Mouse (Mus musculus): ENCODE measurements around the gene Sh3bp4. TPM values are rescaled to one million over a fixed set of nuclear protein-coding genes. Genes with fewer than 3 reads are reported as not detected.

Gene Sh3bp4
- polyA plus RNA-seq, 1 experiment from 2014 or later: 21.8 TPM

DNA sequence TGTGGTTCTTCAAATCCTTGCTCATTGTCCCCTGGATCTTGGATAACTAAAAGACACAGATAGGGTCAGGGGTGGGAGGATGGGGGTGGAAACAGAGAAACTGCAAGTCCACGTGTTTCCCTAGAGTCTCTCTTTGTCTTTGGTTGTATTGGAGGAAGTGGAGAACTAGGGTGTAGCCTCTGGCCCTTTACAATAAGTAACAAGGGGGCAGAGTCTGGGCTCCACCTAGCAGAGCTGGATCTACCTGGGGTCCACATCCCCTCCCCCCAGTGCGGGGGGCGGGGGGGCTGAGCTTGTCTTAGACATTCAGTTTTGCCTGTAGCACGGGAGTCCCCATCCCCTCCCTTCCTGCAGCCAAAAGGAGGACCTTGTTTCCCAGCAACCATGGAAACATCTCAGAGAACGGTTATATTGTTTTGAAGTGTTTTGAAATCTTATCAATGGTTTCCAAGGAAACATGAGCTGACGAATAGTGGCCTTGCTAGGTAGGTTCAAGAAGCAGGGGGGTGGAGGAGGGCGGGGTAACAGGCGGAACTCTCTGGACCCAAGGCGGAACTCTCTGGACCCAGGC lies 113.1 kb downstream of the Sh3bp4 start:
- no peak overlapping the region for H3K27ac ChIP-seq
- no peak for ATAC-seq (ENCODE audit: low FRiP score, low read depth)
- no peaks in the 10 kb centered on the region for H3K9me3 ChIP-seq
- H3K4me3 ChIP-seq: no peak overlapping the region
- H3K36me3 ChIP-seq: no peaks in the 10 kb centered on the region
- 39% methylated on average over 9 of the region's 9 CpGs for WGBS
- H3K27me3 ChIP-seq: no peaks in the 10 kb centered on the region
- peaks cover 7% of the 10 kb centered on the region; the same call in 1 of the 2 replicates for H3K4me1 ChIP-seq
- no peak overlapping the region for H3K9ac ChIP-seq
- no peak overlapping the region for H3K4me2 ChIP-seq (replicated peaks)

DNA sequence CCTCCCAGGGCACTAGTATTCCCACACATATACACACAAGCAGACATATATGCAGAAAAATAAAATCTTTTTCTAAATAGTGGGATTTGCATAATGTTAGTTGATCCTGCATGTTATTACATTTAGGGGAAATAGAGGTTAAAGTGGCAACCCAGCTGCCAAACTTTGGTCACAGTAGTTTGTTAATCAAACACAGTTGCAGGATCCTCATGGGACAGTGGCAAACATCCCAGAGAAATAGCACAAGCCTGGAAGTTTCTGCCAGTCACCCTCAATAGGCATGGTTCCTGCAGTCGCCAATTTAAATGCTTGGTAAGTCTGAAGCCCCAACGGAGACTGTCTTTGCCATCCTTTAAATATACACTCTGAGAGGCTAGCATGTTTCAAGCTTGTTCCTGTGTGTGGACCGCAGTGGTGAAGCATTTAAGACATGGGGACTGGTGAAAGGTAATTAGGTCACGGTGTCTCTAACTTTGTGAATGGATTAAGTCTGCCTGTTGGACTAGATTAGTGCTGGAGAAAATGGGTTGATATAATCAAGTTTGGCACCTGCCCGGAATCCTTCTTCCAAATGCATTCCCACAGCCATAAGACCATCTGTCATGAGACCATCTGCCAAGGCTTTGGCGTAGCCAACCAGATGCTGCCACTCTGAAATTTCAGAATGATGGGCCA lies 114.0 kb downstream of the Sh3bp4 start:
- no peaks in the 10 kb centered on the region for H3K36me3 ChIP-seq
- H3K4me1 ChIP-seq: peaks cover 7% of the 10 kb centered on the region; the same call in 1 of the 2 replicates
- no peak overlapping the region for H3K4me2 ChIP-seq (replicated peaks)
- H3K9ac ChIP-seq: no peak overlapping the region
- WGBS: 87% methylated on average over 6 of the region's 6 CpGs
- H3K4me3 ChIP-seq: no peak overlapping the region
- H3K27ac ChIP-seq: no peak overlapping the region
- H3K27me3 ChIP-seq: no peaks in the 10 kb centered on the region
- ATAC-seq (ENCODE audit: low FRiP score, low read depth): no peak
- H3K9me3 ChIP-seq: no peaks in the 10 kb centered on the region

DNA sequence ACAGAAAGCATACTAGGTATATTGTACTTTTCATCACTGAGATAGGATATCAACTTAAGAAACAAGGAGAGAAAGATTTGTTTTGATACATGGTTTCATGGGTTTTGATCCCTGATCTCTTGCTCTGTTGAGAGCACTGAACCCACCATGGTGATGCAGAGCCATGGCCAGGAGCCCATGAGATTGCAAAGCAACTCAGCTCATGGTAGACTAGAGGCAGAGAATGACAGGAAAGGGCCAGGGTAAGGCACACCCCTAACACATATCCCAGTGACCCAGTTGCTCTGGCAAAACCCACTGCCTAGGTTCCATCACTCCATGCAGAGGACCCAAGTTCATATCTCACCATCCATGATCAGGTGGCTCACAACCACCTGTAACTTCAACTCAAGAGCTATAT lies 114.6 kb downstream of the Sh3bp4 start:
- Histone ChIP-seq H3K9ac (no peak overlapping the region), H3K4me3 (no peak overlapping the region), H3K4me2 (replicated peaks) (no peak overlapping the region), H3K36me3 (no peaks in the 10 kb centered on the region), H3K27me3 (no peaks in the 10 kb centered on the region), H3K4me1 (peaks cover 7% of the 10 kb centered on the region; the same call in 1 of the 2 replicates), H3K27ac (no peak overlapping the region), H3K9me3 (no peaks in the 10 kb centered on the region)
- no peak for ATAC-seq (ENCODE audit: low FRiP score, low read depth)

DNA sequence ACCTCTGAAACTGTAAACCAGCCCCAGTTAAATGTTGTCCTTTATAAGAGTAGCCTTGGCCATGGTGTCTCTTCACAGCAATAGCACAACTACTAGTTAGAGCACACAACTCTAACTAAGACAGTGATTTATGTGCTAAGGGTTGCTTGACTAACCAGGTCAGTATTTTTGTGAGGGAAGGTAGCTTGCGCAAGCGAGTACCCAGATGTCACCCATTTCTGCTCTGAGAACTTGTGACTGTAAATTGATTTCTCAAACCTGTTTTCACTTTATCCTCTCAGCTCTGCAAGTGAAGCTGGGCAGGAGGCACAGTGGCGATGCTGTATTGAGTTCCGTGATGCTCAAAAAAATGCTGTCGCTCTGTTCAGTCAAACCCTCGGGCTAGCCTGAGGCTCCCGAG lies 117.2 kb downstream of the Sh3bp4 start:
- Histone ChIP-seq H3K27ac (no peak overlapping the region), H3K36me3 (no peaks in the 10 kb centered on the region), H3K9ac (no peak overlapping the region), H3K4me1 (peaks cover 16% of the 10 kb centered on the region; the same call in 1 of the 2 replicates), H3K9me3 (no peaks in the 10 kb centered on the region), H3K27me3 (no peaks in the 10 kb centered on the region), H3K4me2 (replicated peaks) (no peak overlapping the region), H3K4me3 (no peak overlapping the region)
- WGBS: 75% methylated on average over 7 of the region's 7 CpGs
- no peak for ATAC-seq (ENCODE audit: low FRiP score, low read depth)

DNA sequence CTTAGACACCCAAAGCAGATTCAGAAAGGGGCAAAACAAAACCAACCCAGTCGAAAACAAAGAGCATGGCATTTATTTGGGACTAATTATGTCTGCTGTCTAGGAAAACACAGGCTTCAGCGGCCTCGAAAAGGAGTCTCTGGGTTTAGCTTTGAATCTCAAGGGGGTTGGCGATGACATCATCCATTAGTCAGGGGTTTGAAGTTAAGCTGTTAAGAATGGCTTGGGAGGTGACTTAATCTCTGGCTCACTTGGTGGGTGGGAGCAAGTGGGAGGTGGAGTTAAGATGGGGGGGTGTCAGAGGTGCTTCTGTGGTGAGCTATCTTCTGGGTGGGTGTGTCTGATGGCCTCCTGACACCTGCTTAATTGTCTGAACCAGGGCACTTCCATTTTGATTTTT lies 117.9 kb downstream of the Sh3bp4 start:
- Histone ChIP-seq H3K27me3 (no peaks in the 10 kb centered on the region), H3K27ac (no peak overlapping the region), H3K4me2 (replicated peaks) (no peak overlapping the region), H3K4me1 (peaks cover 15% of the 10 kb centered on the region; the same call in 1 of the 2 replicates), H3K9ac (no peak overlapping the region), H3K9me3 (no peaks in the 10 kb centered on the region), H3K36me3 (no peaks in the 10 kb centered on the region), H3K4me3 (no peak overlapping the region)
- ATAC-seq (ENCODE audit: low FRiP score, low read depth): no peak
- WGBS: 53% methylated on average over 4 of the region's 4 CpGs

DNA sequence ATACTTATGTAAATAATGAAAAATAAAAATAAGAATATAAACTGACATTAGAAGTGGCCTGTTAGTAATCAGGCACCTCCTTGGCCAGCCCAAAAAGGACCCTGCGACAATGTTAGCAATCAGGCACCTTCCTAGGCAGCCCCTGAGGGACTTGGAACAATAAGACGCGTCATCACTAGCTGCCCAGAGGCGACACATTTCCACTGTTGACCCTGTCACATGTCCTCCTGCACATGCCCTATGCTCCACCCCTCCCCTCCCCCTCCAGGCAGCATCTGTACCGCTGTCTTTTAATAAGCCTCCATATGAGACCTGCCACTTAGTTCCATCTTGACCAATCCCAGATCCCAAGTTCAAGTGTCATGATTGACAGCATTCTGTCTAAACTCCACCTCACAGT lies 119.0 kb downstream of the Sh3bp4 start:
- Histone ChIP-seq H3K27me3 (no peaks in the 10 kb centered on the region), H3K4me3 (no peak overlapping the region), H3K9ac (no peak overlapping the region), H3K36me3 (no peaks in the 10 kb centered on the region), H3K4me1 (peaks cover 9% of the 10 kb centered on the region; the same call in 1 of the 2 replicates), H3K9me3 (no peaks in the 10 kb centered on the region), H3K27ac (no peak overlapping the region), H3K4me2 (replicated peaks) (no peak overlapping the region)
- ATAC-seq (ENCODE audit: low FRiP score, low read depth): no peak
- WGBS: 71% methylated on average over 5 of the region's 5 CpGs

DNA sequence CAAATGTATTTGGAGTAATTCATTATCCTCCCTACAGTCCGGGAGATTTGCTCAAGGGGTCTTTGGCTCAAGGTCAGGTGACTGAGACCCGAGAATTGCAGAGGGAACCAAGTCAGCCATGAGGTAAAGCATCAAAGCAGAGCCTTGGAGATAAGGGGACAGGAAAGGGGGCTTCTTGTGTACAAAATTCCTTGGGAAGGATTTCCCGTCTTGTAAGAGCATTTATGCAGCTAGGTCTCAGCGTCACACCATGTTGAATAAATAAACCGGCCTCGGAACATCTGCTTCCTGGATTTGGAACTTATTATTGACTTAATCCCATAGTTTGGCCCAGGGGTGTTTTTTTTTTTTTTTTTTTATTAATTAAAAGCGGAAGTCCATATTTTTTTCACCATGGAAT lies 120.4 kb downstream of the Sh3bp4 start:
- Histone ChIP-seq H3K9me3 (no peaks in the 10 kb centered on the region), H3K36me3 (no peaks in the 10 kb centered on the region), H3K4me3 (no peak overlapping the region), H3K27ac (no peak overlapping the region), H3K4me2 (replicated peaks) (no peak overlapping the region), H3K4me1 (peaks cover 12% of the 10 kb centered on the region; the same call in 1 of the 2 replicates), H3K27me3 (no peaks in the 10 kb centered on the region), H3K9ac (no peak overlapping the region)
- 26% methylated on average over 7 of the region's 7 CpGs for WGBS
- no peak for ATAC-seq (ENCODE audit: low FRiP score, low read depth)

DNA sequence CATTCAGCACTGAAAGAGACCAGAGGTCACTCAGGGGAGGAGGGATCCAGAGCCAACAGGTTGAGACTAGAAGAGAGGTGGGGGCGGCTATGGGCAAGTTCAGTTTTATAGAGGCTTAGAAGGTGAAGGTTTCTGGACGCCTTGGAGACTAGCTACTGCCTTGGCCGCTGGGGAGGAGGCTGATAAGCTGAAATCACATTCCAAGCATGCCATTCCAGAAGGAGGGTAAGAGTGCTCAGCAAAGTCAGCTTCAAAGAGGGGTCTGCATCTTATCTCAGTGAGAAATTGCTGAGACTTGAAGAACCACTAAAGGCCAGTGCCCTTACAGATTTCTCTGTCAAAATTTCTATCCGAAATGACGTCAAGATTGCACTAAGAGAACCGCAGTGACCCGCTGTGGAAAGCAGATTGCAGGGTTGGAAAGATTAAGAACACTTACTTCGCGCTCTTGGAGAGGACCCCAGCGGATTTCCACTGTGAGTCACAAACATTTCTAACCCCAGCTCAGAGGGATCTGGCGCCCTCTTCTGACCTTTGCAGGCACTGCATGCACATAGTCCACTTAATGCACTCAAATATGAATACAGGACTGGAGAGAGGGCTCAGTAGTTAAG lies 121.0 kb downstream of the Sh3bp4 start:
- WGBS: 12% methylated on average over 11 of the region's 11 CpGs
- no peak overlapping the region for H3K9ac ChIP-seq
- no peak overlapping the region; the same call in 1 of the 2 replicates for H3K4me2 ChIP-seq (replicated peaks)
- peaks cover 12% of the 10 kb centered on the region; the same call in 1 of the 2 replicates for H3K4me1 ChIP-seq
- H3K27ac ChIP-seq: no peak overlapping the region
- H3K9me3 ChIP-seq: no peaks in the 10 kb centered on the region
- H3K27me3 ChIP-seq: no peaks in the 10 kb centered on the region
- H3K4me3 ChIP-seq: no peak overlapping the region
- ATAC-seq (ENCODE audit: low FRiP score, low read depth): peak; percentile 48; the same call in 1 of the 2 replicates
- no peaks in the 10 kb centered on the region for H3K36me3 ChIP-seq

DNA sequence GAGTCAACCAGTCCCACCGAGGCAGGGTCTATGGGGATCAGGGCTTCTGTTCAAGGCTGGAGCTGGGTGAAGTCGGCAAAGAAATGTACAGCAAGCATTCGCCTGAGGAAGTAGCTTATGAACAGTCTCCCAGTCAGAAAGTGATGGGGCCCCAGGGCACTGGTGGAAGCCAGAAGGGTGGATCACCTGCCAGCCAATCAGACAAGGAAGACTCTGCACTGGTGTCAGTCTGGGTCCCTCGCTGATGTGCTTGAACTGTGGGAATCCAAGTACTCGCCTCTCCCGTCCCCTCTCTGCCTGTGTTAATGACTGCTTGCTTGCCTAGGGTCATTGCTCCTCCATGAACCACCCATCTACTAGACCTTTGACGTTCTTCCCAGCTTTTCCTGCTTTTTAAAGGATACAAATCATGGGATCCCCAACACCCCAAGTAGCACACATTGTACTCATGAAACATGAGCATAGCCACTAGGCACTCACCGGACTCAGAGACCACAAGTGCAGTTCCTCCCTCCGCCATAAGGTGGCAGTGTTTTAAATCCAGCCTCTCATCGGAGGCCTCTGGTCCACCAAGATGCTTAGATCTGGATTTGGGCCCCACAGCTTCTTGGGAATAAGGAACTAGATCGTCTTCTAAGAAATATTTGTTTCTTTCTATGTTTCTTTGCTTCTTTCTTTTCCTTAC lies 122.5 kb downstream of the Sh3bp4 start:
- H3K4me3 ChIP-seq: no peak overlapping the region
- H3K4me1 ChIP-seq: peaks cover 12% of the 10 kb centered on the region; the same call in 1 of the 2 replicates
- no peak overlapping the region for H3K27ac ChIP-seq
- H3K4me2 ChIP-seq (replicated peaks): no peak overlapping the region
- H3K36me3 ChIP-seq: no peaks in the 10 kb centered on the region
- H3K9me3 ChIP-seq: no peaks in the 10 kb centered on the region
- no peaks in the 10 kb centered on the region for H3K27me3 ChIP-seq
- H3K9ac ChIP-seq: no peak overlapping the region
- ATAC-seq (ENCODE audit: low FRiP score, low read depth): no peak
- 73% methylated on average over 11 of the region's 11 CpGs for WGBS

DNA sequence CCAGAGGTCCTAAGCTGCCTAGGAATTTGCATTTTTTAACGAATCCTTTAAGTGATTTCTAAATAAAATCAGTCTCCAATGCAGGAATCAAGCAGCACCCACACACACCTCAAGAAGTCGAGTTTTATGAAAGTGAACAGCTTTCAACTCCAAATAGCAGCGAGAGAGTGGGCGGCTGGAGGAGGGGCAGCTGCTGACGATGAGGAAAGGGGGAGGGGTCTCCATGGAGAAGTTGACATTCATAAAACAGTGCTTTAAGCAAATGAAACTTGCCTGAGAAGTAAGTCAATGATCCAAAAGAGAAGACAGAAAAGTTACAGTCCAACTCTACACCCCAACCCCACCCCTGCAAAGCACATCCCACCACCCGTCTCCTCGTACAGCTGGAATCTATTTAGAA lies 123.4 kb downstream of the Sh3bp4 start:
- Histone ChIP-seq H3K9ac (no peak overlapping the region), H3K4me1 (peaks cover 12% of the 10 kb centered on the region; the same call in 1 of the 2 replicates), H3K36me3 (no peaks in the 10 kb centered on the region), H3K4me2 (replicated peaks) (no peak overlapping the region), H3K27ac (no peak overlapping the region), H3K4me3 (no peak overlapping the region), H3K27me3 (no peaks in the 10 kb centered on the region), H3K9me3 (no peaks in the 10 kb centered on the region)
- ATAC-seq (ENCODE audit: low FRiP score, low read depth): no peak
- WGBS: 64% methylated on average over 7 of the region's 7 CpGs

DNA sequence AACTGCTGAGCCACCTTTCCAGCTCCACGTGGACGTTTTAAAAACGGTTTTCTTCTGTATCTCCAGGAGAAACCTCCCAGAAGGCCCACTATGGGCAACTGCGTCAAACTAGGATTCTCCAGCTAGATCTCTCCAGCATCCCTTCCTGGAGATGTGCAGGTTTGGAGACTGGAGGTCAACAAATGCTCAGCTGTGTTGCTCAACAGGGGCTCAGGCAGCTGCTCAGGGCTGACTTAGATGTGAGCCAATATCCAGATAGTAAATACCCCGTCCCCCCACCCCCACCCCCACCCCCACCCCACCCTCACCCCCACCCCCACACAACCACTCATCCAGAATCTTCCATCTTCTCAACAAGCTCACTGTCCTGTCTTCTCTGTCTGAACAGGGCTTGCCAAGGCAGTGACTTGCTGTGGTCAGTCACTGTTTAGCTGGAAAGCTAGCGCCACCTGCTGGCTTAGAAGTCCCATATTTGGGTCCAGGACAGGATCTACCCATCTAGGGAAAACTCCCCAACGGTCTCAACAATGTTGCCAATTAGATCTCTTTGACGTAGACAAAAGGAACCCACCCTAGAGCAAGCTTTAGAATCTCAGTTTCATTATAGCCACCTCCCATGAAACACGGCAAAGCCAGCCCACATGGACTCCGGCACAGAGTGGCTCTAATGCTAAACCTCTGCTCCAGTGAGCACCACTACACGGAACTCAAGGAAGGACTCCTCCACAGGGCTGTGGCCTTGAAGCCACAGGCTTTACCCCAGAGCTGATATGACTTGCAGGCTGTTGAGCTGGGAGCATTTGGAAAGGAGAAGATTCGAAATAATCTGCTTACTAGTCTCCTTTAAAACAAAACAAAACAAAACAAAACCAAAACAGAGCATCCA lies 125.9 kb downstream of the Sh3bp4 start:
- H3K4me1 ChIP-seq: peaks cover 7% of the 10 kb centered on the region; the same call in 1 of the 2 replicates
- WGBS: 45% methylated on average over 12 of the region's 12 CpGs
- no peak overlapping the region for H3K9ac ChIP-seq
- ATAC-seq (ENCODE audit: low FRiP score, low read depth): peak; percentile 54; the same call in 1 of the 2 replicates
- H3K27me3 ChIP-seq: no peaks in the 10 kb centered on the region
- H3K4me2 ChIP-seq (replicated peaks): no peak overlapping the region
- H3K9me3 ChIP-seq: no peaks in the 10 kb centered on the region
- H3K4me3 ChIP-seq: no peak overlapping the region
- H3K36me3 ChIP-seq: no peaks in the 10 kb centered on the region
- no peak overlapping the region for H3K27ac ChIP-seq

Data from limb, embryonic 13.5 days (tissue).